Mouse (Mus musculus): ENCODE results near the gene Ncf2.

DNA sequence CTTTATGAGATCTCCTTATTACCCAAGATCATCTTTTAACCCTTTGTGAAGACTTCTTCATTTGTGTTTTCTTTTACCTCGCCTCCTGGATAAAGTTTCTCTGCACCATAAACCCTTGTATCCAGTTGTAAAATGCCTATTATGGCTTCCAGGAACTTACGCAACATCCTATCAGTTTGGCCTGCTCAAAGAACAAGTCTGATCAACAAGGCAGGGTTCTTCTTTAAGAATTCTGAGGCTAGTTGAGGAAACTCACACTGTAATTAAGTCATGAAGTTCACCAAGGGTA lies 8.3 kb downstream of the Ncf2 start:
- no peak for TF ChIP-seq CTCF (IDR thresholded peaks at IDR 0.05; ENCODE audit: low read depth, low read length)
- TF ChIP-seq POLR2A (IDR thresholded peaks at IDR 0.05; ENCODE audit: extremely low read depth, insufficient read depth, low read length) = no peak
